Mouse (Mus musculus) kidney, postnatal 10 days (tissue): ENCODE results near the gene Arhgap35.
A peak's percentile ranks its signal among the peaks of the same experiment; 100 is the strongest.
"Not testable (repeated sequence)": the region's sequence is repeated elsewhere in the genome, so short reads cannot be mapped to it uniquely, and the experiment has no call there.

Experiments used
- DNase-seq: peaks from one replicate; pipeline ENCODE4 v3.0.0; 2021; ENCODE audit warnings: mixed read lengths

Arhgap35 gene

DNA sequence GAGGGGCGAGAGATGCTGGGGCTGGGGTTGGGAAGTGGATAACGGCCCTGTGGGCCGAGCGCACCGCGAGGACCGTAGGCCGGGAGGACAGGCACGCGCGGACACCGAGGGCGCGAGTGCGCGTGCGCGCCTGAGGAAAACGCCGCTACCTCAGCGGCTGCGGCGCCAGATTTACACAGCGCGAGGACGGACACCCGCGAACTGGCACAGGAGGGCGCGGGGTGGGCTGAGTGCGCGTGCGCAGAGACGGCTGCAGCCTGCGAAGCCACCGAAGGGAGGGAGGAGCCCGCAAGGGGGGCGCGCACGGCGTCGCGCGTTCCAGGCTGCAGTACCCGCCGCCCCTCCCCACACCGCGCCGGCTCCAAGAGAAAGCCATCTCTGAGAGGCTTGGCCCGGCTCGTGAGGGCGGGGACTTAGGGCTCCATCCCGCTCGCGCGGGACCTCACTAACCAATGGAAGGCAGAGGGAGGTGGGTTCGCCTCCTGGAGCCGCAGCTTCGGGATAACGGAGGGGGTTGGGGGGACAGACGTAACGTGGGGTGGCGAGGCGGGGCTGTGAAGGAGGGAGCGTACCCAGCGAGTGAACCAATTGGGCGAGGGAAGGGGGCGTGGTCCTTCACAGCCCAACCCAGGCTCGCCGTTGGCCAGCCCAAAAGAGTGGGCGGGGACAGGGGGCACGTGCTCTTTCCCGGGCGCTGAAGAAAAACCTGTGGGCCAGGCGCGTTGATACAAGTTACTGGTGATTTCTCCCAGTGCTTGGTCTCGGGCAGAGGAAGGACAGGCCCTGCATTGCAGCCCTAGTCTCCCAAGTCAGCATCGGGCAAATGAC, at the start of gene Arhgap35:
Gene Arhgap35 (minus strand): TSS at position 106 of the 828 bp plus-strand sequence.
- peak; percentile 100 for DNase-seq

DNA sequence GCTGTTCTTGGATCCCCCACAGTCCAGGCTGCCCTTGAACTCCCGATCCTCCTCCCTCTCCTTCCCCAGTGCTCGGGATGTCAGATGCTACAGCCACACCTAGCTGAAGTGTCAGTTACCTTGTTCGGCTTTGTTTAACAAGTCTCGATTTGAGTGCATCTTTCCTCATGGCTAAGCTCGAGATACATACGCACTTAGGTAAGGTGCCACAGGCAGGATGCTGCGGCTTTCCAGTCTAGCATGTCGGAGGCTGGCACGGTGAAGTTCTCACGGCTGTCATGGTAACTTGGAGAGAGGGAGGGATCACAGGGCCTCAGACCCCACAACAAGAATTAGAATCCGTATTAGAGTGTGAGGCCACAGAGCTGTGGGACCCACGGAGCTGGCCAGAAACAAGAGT, 29.5 kb upstream of the Arhgap35 start:
- no peak for DNase-seq

DNA sequence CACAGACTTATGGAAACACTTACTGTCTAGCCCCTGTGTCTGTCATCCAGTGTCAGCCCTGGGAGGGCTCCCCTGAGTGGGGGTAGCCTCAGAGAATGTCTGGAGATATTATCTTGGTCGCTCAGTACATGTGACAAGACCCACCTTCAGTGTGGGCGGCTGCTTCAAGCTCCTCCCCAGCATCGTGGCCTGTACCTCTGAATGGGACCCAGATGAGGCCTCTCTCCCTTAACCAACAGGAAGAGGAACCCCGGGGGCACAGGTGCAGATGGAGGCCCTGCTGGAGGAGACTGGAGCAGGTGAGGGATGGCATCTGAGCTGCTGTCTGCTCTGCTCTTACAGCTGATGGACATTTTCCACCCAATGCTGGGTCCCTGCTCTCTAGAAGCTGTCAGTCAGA, 28.3 kb upstream of the Arhgap35 start:
- DNase-seq = not testable (repeated sequence)

DNA sequence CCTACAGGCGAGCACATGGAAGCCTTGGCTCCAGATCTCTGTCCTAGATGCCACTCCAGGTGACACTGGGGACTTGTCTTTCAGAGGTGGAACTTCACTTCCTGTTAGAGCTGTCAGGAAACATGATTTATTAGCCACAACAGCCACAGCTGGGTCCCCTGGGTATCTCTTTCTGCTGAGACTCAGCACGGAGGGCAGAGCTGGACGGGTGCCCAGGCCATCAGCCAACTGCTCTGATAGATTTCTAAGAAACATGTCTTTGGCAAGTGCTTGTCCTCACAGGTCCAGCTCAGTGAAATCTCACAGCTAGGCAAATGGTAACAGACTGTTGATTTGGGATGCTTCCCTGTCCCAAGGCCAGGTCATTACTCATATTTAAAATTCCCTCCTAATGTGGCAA, 24.2 kb upstream of the Arhgap35 start:
- DNase-seq = peak; percentile 64

DNA sequence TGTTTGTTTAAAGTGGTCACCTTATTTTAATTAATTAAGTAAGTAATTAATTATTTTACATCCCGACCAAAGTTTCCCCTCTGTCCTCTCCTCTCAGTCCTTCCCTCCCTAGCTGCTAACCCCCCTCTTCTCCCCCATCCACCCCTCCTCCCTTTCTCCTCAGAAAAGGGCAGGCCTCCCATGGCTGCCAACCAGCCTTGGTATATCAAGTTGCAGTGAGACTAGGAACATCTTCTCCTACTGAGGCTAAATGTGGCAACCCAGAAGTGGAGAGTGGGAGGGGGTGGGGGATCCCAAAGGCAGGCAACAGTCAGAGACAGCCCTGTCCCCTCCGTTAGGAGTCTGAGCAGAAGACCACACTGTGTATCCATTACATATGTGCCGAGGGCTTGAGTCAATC, 20.3 kb upstream of the Arhgap35 start:
- DNase-seq = no peak

DNA sequence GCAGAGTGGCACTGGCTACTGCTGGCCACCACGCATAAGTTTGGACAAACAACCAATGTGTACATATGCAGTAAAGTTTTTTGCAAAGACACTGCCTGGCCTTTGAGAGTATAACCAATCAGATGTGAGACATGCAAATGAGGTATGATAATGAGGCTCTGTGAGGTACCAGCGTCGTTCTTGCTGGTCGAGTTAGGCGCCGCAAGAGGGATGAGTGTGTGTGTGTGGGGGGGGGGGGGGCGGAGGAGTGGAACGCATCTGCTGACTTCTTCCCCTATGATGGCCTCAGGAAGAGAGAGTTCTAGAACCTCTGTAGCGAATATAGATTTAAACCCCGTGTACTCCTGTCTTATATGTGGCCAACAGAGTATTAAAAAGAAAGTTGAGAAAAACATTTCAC, 19.1 kb upstream of the Arhgap35 start:
- not testable (repeated sequence) for DNase-seq

DNA sequence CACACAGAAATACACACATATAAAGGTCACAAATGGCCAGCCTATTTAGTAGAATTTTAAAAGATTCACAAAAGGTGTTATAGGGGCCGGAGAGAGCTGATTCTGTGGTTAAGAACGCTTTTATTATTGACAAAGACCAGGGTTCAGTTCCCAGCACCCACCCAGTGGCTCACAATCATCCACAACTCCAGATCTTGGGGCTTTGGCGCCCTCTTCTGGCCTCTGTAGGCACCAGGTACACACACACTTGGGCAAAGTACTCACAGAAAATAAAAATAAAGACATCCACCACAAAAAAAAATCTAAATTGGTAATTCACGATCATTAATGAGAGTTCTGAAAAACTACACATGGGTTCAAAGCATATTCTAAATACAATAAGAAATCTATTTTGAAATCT, 17.1 kb upstream of the Arhgap35 start:
- no peak for DNase-seq

DNA sequence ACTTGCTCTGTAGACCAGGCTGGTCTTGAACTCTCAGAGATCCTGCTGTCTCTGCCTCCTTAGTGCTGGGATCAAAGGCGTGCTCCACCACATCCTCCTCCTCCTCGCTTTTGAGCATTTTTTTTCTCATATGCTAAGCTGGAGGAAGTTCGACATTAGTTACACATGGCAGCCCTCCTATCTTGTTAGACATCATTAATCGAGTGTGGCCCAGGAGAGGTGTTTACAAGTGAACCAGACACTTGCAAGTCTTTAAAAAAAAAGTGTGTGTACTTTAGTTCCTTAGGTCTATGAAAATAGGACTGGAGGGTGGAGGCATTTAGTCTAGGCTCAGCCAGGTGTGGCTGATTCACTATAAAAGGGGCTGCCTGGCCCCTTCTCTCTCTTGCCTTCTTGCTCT, 16.2 kb upstream of the Arhgap35 start:
- DNase-seq = no peak

DNA sequence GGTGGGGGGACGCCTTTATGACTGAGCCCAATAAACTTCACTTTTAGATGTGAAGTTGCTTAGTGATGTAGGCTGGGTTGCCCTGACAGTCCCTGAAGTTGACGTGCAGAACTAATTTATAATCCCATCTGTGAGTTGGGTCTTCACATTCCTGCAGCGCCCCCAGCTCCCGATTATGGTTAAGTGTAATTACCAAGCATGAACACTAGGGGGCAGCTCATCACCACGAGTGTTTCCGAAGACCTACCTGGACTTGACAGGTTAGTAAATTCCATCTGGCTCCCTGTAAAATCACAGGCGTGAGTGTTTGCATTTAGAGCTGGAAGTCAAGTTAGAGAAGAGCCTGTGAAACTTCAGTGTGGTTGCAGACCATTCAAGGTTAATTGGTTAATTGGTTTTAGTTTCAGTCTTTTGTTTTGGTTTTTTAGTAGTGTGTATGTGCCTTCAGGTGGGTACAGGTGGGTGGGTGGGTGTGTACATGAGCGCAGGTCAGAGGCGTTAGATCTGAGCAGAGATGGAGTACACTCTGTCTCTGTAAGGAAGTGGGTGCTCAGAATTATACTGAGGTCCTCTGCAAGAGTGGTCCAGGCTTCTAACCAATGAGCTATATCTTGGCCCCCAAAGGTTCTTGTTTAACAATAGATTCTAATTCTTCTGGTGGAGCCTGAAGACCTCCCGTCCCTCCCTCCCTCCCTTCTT, 15.0 kb upstream of the Arhgap35 start:
- peak; percentile 56 for DNase-seq

DNA sequence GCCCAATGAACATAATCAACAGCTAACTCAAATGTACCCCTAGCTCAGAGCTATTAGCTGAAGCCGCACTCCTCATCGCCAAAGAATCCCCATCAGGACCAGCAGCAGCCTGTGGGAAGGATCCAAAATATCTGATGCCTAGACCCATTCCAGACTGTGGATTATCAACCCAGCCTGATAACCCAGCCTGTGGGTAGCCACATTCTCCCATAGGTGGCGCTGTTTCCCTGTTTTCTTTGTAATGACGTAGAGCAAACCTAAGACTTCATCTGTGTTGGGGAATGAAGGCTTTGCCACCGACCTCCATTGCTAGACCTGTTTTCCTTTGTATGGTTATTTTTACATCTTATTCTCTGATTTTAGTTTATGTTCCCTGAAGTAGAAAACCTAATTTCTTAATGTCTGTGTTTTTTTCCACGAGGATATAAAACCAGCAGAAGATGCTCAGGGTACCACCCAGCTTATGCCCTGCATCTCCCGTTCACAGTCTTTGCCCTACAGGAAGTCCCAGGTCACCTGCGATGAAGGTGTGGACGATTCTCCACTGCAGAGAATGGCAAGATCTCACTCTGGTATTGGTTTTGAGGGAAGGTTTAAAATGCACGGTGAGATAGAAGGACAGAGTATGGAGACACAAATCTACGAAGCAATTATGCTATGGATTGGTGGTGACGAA, 13.4 kb upstream of the Arhgap35 start:
- peak; percentile 80 for DNase-seq

DNA sequence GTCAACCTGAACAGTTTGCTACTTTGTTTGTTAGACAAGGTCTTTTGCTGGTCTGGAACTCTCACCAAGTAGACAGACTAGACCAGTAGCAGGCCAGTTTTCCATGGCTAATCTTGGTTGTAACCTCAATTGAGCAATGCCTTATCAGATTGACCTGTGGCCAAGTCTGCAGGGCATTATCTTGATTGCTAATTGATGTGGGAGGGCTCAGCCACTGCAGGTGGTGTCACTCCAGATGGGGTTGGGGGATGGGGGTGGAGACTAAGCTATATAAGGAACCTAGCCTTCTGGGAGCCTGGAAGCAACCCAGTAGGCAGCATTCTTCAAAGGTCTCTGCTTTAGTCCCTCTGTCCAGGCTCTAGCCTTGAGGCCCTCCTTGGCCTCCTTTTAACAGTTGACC, 8.9 kb upstream of the Arhgap35 start:
- DNase-seq = no peak

DNA sequence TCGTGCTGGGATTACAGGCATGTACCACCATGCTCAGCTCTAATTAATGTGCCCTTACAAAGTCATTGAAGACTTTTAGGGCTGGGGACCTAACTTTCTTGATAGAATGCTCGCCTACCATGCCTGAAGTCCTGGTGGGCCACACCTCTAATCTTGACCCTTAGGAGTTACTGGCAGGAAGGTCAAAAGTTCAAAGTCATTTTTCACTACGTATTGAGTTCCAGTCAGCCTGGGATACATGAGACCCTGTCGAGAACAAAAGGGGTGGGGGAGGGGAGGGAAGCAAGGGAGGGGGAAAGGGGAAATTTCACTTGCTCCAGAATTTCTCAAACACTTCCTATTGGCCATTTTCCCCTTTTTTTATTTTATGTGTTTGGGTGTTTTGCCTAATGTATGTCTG, 8.3 kb upstream of the Arhgap35 start:
- DNase-seq = no peak

DNA sequence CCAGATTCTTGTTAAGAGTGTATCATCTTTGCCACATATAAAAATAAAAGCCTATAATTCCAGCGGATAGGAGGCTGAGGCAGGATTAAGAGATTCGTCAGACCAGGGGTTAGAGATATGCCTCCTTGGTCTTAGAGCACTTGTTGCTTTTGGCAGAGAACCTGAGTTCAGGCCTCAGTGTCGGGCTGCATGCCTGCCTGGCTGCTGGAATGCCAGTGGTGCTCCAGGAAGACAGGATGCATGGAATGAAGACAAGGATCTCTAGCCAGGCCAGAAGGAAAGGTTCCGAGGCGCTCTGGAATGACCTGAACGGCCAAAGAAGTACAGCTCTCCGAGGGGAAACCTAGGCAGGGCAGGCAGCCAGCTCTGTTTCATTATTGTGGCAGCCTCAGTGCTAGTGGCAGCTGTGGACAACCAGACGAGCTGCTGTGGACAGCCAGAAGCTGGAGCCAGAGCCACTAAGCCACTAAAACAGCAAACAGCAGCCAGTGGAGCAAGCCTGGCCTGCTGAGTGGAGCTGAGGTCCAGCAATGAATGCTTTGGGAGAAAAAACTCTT, 6.4 kb upstream of the Arhgap35 start:
- peak; percentile 32 for DNase-seq

DNA sequence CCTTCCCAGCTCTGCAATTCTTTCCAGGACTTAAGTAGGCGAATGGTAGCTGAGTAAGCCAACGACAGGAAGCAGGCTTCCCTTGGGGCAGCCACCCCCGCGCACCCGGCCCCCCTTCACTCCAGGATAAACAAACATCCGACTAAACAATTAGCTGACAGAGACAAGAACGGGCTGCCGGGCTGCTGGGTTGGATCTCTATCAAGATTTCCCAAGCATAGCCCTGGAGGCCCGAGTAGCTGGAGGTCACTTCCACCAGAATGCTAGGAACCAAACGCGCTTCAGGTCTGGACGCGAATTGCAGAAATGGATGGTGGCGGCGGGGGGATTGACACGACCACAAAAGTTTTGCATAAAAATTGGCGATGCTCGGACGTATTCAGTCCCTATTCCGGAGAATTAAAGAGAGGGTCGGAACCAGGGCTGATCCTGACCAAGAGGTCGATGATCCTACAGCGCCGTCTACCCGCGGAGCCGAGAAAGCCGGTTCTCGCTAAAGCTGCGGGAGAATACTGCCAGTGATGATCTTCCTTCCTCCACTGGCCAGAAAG, 3.9 kb upstream of the Arhgap35 start:
- peak; percentile 92 for DNase-seq

DNA sequence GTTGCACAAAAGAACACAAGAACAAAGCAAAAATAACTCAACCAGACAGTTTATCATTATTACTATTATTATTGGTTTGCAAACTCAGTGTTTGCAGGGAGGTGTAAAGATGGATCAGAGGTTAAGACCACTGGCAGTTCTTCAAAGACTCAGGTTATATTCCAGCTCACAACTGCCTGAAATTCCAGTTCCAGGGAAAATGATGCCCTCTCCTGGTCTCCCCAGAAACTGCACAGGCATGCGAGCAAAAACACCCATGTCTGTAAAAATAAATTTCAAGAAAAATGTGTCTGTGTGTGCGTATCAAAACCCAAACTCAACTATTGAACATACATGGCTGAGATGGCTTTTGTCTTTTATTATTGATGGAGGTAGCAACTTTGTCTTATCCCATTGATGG, 2.3 kb upstream of the Arhgap35 start:
- DNase-seq = peak; percentile 82

DNA sequence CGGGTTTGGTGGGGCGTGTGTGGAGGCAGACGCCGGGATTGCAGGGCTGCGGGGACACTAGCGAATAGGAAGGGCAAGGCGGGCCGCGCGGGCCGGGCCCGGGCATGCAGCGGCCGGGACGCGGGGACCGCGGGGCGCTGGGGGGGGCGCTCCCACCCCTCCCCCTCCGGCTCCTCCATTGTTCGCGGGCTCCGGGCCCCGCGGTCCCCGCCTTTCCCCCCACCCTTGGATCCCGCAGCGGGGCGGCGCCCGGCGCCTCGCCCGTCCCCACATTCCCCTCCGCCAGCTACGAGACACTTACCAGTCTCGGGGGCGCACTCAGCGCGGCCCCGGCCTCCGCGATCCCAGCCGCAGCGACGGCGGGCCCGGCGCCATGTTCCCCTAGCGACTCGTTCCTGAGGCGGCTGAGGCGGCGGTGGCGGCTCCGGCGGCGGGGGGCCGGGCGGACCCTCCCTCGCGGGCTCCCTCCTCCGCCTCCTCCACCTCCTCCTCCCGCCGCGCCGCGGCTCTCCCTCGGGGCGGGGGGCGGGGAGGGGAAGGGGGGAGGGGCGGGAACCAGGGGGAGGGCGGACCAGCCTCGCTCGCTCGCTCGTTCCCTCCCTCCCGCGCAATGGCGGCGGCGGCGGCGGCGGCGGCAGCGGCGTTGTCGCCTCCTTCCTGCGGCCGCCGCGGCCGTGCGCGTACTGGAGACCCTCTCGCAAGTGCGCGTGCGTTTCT, 464 bp downstream of the Arhgap35 start:
- DNase-seq = peak; percentile 84

DNA sequence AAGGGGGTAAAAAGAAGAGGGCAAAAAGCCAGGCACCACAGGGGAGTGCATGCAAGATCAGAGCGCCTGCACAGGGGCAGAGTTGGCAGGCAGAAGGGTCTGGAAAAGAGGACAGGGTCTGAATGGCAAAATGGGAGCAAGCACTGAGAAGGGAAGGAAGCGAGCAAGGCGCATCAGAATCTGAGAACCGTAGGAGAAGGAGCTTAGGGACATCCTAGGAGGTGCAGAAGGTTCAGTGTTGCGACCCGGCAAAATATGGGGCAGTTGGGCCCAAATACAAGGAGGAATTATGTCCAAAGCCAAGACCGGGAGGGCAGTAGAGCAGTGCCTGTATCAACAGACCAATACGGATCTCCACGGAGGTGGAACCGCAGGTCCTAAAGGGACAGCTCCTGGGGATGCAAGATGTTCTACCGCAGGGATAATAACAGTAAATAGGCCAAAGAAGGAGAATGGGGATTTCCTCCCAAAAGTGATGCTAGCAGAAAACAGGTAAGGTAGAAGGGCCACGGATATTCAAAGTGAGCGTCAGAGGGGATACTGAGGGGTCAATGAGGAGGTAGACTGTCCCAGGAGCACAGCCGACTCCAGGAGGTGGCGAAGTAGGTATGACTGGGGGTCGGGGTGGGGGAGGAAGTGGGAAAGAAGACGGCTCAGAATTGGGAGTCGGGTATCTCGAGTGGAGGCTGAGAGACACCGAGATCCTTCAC, 1.2 kb downstream of the Arhgap35 start:
- peak; percentile 23 for DNase-seq

DNA sequence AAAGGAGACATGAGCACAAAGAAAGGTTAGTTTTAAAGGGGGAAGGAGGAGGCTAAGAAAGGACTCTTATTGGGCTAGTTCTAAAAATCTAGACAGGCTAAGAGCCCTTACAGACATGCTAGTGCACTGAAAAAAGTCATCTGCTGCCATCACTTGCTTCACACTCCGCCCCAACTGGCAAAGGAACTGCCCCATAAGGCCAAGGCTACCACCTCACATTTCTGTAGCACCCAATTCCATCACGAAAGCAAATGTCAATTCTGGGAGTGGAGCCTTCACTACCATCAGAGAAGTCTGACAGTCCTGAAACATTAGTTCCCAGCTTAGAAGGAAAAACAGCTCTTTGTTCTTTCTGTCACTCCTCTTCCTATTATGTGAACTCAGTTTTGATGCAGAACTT, 4.4 kb downstream of the Arhgap35 start:
- DNase-seq = no peak

DNA sequence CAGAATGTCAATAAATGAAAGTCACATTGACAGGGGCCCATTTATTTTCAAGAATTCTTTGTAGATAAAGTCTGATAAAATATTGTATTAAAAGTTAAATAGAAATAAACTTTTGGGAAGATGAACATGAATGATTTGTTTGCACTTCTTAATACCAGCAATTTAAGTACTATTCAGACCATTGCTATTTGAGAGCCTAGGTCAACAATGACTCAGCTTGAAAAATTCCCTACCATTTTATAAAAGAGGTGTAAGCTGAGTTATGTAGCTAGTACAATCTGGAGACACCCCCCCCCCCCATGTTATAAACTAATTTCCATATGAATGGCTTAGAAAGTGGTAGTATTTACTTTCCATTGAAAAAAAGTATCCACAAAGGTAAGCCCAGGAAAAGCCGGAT, 5.8 kb downstream of the Arhgap35 start:
- no peak for DNase-seq

DNA sequence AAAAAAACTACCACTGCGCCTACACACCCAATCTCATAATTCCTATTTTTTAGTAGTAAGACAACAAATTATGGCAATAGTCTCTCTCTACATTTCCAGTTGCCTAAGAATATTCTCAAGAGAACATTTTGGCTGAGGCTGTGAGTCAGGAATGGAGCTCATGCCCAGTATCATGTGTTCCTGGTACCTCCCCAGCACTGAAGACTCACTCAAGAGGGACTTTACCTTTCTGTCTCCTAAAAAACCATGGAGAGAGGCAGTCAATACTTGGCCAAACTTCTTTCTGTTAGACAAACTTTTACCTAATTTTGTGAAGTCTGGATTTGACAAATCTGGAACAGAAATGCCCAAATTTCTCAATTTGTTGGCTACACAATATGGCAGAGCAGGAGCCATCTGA, 6.7 kb downstream of the Arhgap35 start:
- no peak for DNase-seq

DNA sequence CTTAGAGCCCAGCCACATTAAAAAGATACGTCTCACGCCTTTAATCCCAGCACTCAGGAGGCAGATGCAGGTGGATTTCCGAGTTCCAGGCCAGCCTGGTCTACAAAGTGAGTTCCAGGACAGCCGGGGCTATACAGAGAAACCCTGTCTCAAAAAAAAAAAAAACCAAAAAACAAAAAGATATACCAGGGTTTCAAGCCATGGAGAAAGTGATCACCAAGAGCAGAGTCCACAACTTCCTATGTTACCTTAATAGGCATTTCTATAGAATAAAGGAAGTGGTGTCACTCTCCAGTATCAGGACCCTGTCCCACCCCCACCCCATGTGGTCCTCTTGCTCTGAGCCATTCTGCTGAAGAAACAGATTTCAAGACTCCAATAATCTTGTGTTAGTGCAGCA, 8.0 kb downstream of the Arhgap35 start:
- DNase-seq = not testable (repeated sequence)

DNA sequence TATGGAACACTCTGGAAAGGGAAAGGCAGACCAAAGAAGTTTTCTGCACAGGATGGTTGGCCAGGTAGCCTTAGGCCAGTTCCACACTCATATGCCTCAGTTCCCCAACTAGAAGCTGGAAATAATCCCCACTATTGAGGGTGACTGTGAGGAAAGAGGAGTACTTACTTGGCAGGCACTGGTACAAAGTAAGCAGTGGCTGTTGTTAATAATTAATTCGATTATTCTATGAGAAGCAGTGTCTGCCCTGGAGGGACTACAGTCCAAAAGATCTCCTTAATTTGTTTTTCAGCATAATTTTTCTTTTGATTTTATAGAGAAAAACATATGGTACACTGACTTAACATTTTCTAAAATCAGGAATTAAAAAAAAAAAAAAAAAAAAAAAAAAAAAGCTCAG, 10.7 kb downstream of the Arhgap35 start:
- DNase-seq = no peak
